Mouse (Mus musculus) midbrain, embryonic 12.5 days (tissue): ENCODE data around the gene Gipc3. TPM values are rescaled to one million over a fixed set of nuclear protein-coding genes. Genes with fewer than 3 reads are reported as not detected.

ENCODE experiments used
- ATAC-seq: fragments of 200-750 bp; cut with Nextera tagmentation; 2 replicates; pipeline ENCODE4 v1.8.0; 2017; ENCODE audit warnings: low read depth, moderate TSS enrichment, moderate library complexity; ENCODE audit not compliant: low FRiP score
- H3K27ac ChIP-seq: fragments of 300-500 bp; sonication (generic); replicated peaks from 2 replicates; pipeline ENCODE4 v1.5.1; 2016; ENCODE audit warnings: mild to moderate bottlenecking
- H3K27me3 ChIP-seq: fragments of 300-500 bp; sonication (generic); 2 replicates; pipeline ENCODE4 v1.6.1; 2016; ENCODE audit warnings: mild to moderate bottlenecking
- H3K36me3 ChIP-seq: fragments of 300-500 bp; sonication (generic); 2 replicates; pipeline ENCODE4 v1.6.1; 2016
- H3K4me1 ChIP-seq: fragments of 300-500 bp; sonication (generic); 2 replicates; pipeline ENCODE4 v1.6.1; 2016
- H3K4me2 ChIP-seq: fragments of 300-500 bp; sonication (generic); replicated peaks from 2 replicates; pipeline ENCODE4 v1.6.1; 2016; ENCODE audit warnings: mild to moderate bottlenecking, moderate library complexity
- H3K4me3 ChIP-seq: fragments of 300-500 bp; sonication (generic); 2 replicates; pipeline ENCODE4 v1.5.1; 2016; ENCODE audit warnings: mild to moderate bottlenecking
- H3K9ac ChIP-seq: fragments of 300-500 bp; sonication (generic); replicated peaks from 2 replicates; pipeline ENCODE4 v1.6.1; 2016; ENCODE audit warnings: mild to moderate bottlenecking, moderate library complexity
- H3K9me3 ChIP-seq: fragments of 300-500 bp; sonication (generic); 2 replicates; pipeline ENCODE4 v1.6.1; 2016; ENCODE audit warnings: mild to moderate bottlenecking
- WGBS: fragments of 180-500 bp; shearing (Covaris S2); methylation state at CpG from one replicate; pipeline ENCODE4 v1.1.7; 2016; 5-methylcytosine and 5-hydroxymethylcytosine counted together
- polyA plus RNA-seq: library from polyadenylated mRNA; unstranded; fragments of >200 nt; fragmentation: Nextera tagmentation; extraction: Ambion mirVana; gene quantifications from 2 replicates; pipeline ENCODE4 v1.2.1, GENCODE M21; 2016

The Gipc3 gene
- polyA plus RNA-seq, 1 experiment from 2014 or later = not detected

DNA sequence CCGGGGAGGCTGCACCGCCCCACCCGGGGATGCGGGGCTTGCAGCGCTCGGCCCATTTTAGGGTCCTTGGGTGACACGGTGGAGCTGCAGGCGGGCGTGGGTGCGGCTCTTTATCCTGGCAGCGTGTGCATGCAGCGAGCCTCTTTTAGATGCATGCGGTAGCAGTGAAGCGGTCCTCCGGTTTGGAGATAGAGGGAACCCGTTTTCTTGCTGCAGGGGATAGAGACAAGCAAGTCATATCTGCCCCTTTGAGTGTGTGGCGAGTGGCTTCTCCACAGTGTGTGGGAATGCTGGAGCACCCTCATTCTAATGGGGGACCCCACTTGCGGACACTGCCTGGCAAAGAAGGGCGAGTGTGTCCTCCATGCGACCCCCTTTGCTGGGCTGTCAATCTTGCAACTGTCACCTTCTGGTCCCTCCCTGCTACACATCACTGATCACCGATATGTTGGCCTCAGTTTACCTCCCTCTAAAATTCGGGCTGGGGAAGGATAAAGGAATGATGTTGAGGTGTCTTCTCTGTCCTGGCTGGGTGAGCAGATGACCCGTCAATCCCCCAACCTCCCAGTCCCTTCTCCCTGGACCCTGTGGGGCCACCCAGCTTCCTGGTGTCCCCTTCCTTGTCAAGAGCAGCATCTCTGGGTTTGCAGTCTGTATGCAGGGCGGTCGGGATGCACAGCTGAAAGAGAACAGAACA, 49.6 kb downstream of the Gipc3 start:
- no peaks in the 10 kb centered on the region for H3K9me3 ChIP-seq
- H3K27me3 ChIP-seq = peaks cover 28% of the 10 kb centered on the region
- WGBS = 3% methylated on average over 25 of the region's 25 CpGs
- no peak; the same call in 1 of the 2 replicates for ATAC-seq
- peak overlapping the region; percentile 86 for H3K27ac ChIP-seq
- no peaks in the 10 kb centered on the region for H3K36me3 ChIP-seq
- peak overlapping the region; percentile 93 for H3K4me2 ChIP-seq
- peaks cover 35% of the 10 kb centered on the region for H3K4me1 ChIP-seq
- peak overlapping the region; percentile 89 for H3K9ac ChIP-seq
- peak overlapping the region; percentile 88 for H3K4me3 ChIP-seq

DNA sequence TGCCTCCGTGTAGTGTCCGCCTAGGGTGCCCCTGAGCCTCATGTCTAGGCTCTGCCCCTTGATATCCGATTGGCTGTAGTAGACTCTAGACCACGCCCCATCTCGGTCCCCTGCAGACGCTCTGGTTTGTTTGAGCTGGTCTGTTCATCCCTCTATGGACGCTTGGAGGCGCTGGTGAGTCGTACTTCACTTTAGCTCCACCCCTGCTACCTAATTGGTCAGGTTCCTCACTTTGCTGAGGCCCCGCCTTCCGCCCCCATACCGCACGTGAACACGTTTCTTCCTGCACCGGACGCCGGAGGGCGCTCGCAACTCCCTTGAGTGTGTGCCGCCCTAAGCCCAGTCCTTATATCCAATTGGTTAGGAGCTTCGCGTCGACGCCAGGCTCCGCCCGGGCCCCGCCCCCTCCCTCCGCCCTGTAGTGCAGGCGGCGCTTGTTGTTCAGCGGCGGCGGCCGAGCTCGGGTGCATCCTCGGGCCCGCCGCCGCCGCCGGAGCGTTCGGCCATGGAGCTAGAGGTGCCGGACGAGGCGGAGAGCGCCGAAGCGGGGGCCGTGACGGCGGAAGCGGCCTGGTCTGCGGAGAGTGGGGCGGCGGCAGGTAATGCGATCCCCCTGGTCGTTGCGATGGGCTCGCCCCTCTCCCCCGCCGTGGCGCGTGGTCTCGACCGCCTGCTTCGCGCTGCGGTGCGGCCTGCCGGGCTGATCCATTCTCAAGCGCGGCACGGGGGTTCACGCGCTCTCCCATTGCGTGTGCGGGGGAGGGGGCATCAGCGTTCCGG, 50.3 kb downstream of the Gipc3 start, which contains the start of gene Pip5k1c:
Pip5k1c (plus strand) TSS at position 410 of the 780 bp plus-strand sequence.
- peak; percentile 94 for ATAC-seq
- Histone ChIP-seq H3K9ac (peak within 1 kb of the TSS; percentile 89), H3K9me3 (no peaks in the 10 kb centered on the region), H3K4me1 (peaks cover 35% of the 10 kb centered on the region), H3K4me3 (peak within 1 kb of the TSS; percentile 88), H3K4me2 (peak within 1 kb of the TSS; percentile 93), H3K36me3 (no peaks in the 10 kb centered on the region), H3K27ac (peak within 1 kb of the TSS; percentile 86), H3K27me3 (peaks cover 35% of the 10 kb centered on the region)
- WGBS = under 1% methylated on average over 70 of the region's 80 CpGs

DNA sequence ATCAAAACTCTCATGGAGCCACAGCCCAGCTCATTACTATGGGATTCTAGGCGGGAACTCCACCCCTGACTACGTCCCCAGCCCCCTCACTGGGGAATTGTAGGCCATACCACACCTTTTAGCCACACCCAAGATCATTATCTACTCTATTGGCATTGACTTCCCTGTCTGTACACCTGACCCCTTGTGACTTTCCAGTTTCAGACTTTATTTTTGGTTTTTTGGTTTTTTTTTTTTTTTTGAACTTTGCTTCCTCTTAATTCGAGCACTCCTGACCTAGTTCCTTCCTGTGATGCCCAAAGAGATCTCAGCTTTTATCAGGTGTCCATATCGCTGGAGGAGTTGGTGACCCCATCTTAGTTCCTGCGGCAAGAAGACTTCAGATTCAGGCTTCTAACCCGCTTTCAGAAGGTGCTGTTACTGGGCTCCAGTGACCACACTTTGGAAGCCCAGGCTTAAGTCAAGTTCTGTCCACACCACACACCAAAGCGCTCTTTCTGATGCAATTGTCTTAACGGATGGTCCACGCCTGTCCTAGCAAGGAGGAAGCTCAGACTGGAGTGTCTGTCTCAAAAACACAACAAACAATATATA, 51.5 kb downstream of the Gipc3 start, which contains the start of gene Tjp3:
Tjp3 (minus strand) TSS at position 71 of the 594 bp plus-strand sequence.
- H3K27ac ChIP-seq = no peak within 1 kb of the TSS
- WGBS = 73% methylated on average over 9 of the region's 9 CpGs
- H3K4me2 ChIP-seq = no peak within 1 kb of the TSS

DNA sequence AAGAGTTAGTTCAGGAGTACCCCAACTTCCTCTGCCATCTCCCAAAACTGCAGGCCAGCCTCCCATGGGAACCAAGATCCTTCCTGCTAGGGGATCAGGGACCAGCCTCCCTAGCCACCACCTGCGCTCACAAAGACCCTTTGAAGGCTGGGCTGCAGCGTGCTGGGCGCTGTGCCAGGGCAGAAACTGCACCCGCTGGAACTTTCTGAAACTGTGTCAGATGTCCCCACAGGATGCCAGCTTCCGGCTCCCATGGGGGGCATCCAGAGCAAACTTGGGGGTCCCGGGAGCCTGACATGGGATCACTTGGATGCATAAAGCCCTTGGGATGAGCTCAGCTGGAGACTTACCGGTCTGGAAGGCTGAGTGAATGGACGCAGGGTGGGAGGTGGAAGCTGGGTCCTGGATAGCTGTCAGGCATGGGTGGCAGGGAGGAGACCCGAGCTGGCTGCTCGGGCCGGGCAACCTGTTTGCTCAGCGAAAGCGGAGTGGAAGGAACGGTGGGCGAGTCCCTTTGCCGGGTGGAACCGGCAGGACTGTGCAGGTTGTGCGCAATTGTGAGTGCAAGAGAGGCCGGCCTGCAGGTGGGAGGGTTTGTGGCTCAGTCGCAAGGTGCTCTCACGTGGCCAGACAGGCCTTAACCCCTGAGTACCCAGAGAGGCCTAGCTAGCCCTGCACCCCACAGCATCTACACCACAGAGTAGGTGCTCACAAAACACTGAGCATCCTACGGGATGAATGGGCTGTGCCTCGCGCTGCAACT, 52.2 kb downstream of the Gipc3 start:
- Histone ChIP-seq H3K4me3 (no peak overlapping the region), H3K9ac (no peak overlapping the region; the same call in 1 of the 2 replicates), H3K4me2 (no peak overlapping the region), H3K27me3 (peaks cover 39% of the 10 kb centered on the region), H3K36me3 (no peaks in the 10 kb centered on the region), H3K9me3 (no peaks in the 10 kb centered on the region), H3K27ac (no peak overlapping the region), H3K4me1 (peaks cover 34% of the 10 kb centered on the region)
- ATAC-seq = no peak
- WGBS = 15% methylated on average over 24 of the region's 24 CpGs

More for the DNA sequence above, 51.5 kb downstream of the Gipc3 start, which contains the start of gene Tjp3:
- no peak for ATAC-seq
- Histone ChIP-seq H3K4me1 (peaks cover 34% of the 10 kb centered on the region), H3K27me3 (peaks cover 39% of the 10 kb centered on the region), H3K36me3 (no peaks in the 10 kb centered on the region), H3K4me3 (0 out of 2 replicates have a peak within 1 kb of the TSS, but pooled peaks have one; percentile 88), H3K9ac (no peak within 1 kb of the TSS; the same call in 1 of the 2 replicates), H3K9me3 (no peaks in the 10 kb centered on the region)

DNA sequence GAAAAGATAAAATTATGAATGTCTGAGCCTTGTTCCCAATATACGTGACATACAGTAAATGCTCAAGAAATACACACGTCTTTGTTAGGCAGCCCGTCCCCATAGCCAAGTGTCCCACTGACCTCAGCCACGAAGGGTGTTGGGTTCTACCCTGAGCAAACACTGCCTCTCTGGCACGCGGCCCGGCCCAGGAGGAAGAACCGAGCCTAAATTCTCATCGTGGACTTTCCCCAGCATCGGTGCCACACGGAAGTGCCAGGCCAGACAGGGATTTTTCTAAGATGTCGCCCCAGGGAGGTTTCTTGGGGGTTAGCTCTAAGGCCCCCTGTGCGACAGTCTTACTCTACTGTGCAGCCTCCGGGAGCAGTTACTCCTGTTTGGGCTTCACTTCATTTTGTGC, 53.3 kb downstream of the Gipc3 start:
- Histone ChIP-seq H3K36me3 (no peaks in the 10 kb centered on the region), H3K4me2 (no peak overlapping the region), H3K4me1 (peaks cover 28% of the 10 kb centered on the region), H3K4me3 (no peak overlapping the region), H3K9me3 (no peaks in the 10 kb centered on the region), H3K27ac (no peak overlapping the region), H3K27me3 (peaks cover 47% of the 10 kb centered on the region), H3K9ac (0 out of 2 replicates have a peak overlapping the region, but pooled peaks have one; percentile 15)
- ATAC-seq = no peak
- WGBS = 64% methylated on average over 14 of the region's 14 CpGs

DNA sequence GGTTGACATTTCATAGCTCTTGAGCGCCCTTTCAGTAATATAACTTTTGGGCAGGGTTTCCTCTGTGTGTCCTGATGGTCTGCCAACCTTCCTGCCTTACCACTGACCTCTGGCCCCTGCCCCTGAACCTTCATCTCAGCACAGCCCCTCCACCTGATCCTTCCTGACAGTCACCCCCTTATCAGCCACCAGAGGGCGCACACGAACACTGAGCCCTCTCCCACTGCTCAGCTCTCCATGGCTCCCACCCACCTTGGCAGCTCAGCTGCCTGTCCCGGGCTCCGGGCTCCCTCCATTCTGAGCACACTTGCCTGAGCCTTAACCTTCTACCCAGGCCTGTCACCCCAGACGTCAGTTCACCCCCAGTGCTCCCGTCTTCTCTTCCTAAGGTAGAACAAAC, 53.8 kb downstream of the Gipc3 start:
- Histone ChIP-seq H3K4me1 (peaks cover 22% of the 10 kb centered on the region), H3K9ac (no peak overlapping the region), H3K4me3 (no peak overlapping the region), H3K4me2 (no peak overlapping the region), H3K36me3 (no peaks in the 10 kb centered on the region), H3K9me3 (no peaks in the 10 kb centered on the region), H3K27ac (no peak overlapping the region), H3K27me3 (peaks cover 53% of the 10 kb centered on the region)
- ATAC-seq = no peak
- WGBS = 5% methylated on average over 7 of the region's 7 CpGs

DNA sequence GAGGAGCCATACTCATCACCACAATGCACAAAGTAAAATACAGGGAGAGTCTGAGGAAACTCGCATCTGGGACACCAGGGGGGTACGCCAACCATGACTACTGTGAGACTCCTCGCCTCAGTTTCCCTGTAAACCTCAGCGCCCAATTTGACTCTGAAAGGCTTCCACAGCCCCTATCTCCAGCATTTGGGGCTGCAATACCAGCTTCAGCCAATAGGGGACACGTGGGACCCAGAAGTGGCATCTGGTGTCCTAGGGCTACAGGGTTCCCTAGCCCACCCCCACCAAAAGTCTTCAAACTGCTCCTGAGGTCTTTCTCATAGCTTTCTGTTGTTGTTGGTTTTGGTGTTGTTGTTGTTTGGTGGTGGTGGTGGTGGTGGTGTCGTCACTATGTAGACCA, 54.5 kb downstream of the Gipc3 start:
- no peak overlapping the region for H3K4me2 ChIP-seq
- ATAC-seq = no peak
- no peaks in the 10 kb centered on the region for H3K36me3 ChIP-seq
- H3K4me3 ChIP-seq = no peak overlapping the region
- H3K27me3 ChIP-seq = peaks cover 59% of the 10 kb centered on the region
- H3K9me3 ChIP-seq = no peaks in the 10 kb centered on the region
- H3K4me1 ChIP-seq = peaks cover 16% of the 10 kb centered on the region
- no peak overlapping the region for H3K27ac ChIP-seq
- WGBS = 28% methylated on average over 6 of the region's 6 CpGs
- H3K9ac ChIP-seq = no peak overlapping the region

DNA sequence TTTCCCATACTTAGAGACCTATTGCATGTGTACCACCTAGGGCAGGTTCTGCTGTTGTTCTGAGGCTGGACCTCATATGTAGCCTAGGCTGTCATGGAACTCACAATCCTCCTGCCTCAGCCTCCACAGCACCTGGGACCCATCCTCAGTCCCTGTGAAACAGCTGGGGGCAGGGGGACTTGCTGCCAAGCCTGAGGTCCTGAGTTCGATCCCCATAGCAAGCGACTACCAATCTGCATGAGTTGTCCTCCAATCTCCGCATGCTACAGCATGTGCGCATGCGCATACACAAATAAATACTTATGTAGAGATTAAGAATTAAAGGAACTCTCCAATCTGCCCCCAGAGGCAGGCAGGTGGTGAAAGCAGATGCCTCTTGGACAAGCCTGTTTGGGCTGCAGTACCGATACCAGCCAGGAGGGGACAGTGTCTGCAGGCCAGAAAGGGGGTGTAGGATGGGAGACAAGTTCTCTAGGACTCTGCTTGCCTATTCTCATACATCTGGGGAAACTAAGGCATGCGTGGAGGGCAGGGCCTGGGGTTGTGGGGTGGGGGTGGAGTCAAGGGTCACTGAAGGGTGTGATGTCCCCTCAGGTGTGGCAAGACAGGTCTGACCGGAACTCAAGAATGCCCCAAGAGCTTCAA, 55.4 kb downstream of the Gipc3 start:
- Histone ChIP-seq H3K4me2 (no peak overlapping the region), H3K27me3 (peaks cover 68% of the 10 kb centered on the region), H3K9ac (no peak overlapping the region), H3K4me1 (peaks cover 13% of the 10 kb centered on the region; the same call in 1 of the 2 replicates), H3K36me3 (no peaks in the 10 kb centered on the region), H3K27ac (no peak overlapping the region), H3K9me3 (no peaks in the 10 kb centered on the region), H3K4me3 (no peak overlapping the region)
- whole genome bisulfite sequencing = 61% methylated on average over 8 of the region's 8 CpGs
- no peak for ATAC-seq

DNA sequence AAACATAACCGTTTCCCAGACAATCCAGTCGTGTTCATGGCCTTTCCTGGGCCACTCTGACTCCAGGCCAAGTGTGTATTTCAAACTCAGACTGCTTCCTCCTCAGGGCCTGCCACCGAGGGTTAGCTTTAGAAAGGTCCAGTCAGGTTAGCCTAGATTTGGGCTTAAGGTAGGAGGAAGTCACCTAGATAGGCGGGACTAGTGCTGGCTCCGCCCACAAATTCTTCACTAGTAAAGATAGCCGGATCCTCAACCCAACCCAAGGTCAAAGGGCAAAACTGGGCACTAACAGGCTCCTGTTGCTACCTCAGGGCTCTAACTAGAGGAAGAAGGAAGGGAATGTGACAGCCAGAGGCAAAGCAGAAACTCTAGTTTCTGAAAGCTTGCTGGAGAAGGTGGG, 56.5 kb downstream of the Gipc3 start:
- H3K4me3 ChIP-seq = no peak overlapping the region

DNA sequence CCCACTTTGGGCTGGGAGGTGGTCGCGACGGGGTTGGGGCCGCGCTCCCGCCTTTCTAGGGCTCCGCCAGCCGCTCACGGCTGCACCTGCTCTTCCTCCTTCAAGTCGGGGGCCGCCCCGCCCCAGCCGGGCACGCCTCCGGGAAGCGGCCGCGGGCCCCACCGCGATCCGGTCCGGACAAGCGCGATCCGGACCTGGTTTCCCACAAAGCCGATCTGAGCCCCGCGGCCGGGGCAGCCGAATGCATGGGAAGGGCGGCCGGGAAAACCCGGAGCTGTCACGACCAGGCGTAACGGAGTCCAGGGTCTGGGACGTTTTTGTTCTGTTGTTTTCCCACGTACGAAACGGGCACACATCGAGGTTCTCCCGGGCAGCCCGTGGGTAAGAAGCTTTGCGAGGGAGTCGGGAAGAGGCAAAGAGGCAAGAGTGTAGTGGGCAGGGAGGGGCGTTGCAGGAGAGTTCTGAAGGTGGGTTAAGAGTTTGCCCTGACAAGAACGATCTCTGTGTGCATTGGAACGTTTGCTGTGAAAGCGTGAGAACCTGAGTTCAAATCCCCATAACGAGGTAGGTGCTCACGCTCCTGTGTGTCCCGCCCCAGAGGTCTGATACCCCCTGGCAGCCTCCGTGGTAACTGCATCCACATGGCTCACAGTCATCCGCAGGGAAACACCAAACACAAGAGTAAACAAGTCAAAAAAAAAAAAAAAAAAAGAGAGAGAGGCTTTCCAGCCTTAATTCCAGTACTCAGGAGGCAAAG, 57.2 kb downstream of the Gipc3 start:
- peaks cover 10% of the 10 kb centered on the region; the same call in 1 of the 2 replicates for H3K4me1 ChIP-seq
- peak overlapping the region; percentile 72 for H3K4me2 ChIP-seq
- no peak overlapping the region for H3K27ac ChIP-seq
- 2% methylated on average over 54 of the region's 54 CpGs for WGBS
- H3K4me3 ChIP-seq = peak overlapping the region; percentile 50
- H3K27me3 ChIP-seq = peaks cover 65% of the 10 kb centered on the region
- peak overlapping the region; percentile 56 for H3K9ac ChIP-seq
- H3K9me3 ChIP-seq = no peaks in the 10 kb centered on the region
- peak; percentile 75 for ATAC-seq
- no peaks in the 10 kb centered on the region for H3K36me3 ChIP-seq

More for the DNA sequence above, 56.5 kb downstream of the Gipc3 start:
- Histone ChIP-seq H3K9me3 (no peaks in the 10 kb centered on the region), H3K4me2 (no peak overlapping the region), H3K4me1 (peaks cover 13% of the 10 kb centered on the region; the same call in 1 of the 2 replicates), H3K27me3 (peaks cover 65% of the 10 kb centered on the region), H3K9ac (no peak overlapping the region), H3K27ac (no peak overlapping the region), H3K36me3 (no peaks in the 10 kb centered on the region)
- WGBS = 48% methylated on average over 6 of the region's 6 CpGs
- ATAC-seq = no peak
